Mouse (Mus musculus): ENCODE measurements around the gene Prps1l3.

DNA sequence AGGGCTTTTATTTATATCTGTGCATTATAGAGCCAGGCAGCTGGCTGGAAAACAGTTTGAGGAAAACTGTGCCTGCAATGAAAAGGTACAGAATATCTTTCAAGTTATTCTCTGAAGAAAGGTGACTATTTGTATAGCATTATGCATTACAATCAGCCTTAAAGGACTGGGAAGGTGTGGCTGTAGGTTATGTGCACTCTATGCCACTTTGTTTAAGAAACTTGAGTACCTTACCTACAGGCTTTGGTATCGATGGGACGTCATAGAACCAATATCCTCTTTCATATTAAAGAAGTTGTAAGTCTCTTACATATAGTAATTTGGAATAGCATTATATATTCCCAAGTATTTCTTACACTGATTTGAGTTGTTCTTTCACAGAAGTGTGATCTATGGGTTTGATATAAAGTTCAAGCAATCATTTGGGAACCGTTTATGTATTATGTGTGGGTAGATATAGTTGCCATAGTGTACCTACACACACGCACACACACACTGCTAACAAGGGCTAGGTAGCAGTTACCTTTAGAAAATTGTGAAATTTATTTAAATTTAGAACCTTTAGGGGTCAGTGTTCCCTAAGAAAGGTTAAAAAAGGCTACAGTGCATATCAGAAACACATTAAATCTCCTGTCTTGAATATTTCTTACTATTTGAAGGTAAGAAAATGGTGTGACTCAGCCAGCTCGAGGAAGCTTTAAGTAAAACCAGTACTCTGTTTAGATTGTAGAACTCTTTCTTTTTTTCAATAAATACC lies 55.3 kb downstream of the Prps1l3 start:
- TF ChIP-seq CTCF (IDR thresholded peaks at IDR 0.05; ENCODE audit: low read depth) (no peak), EP300 (IDR thresholded peaks at IDR 0.05; ENCODE audit: low read depth) (no peak)
